Mouse (Mus musculus): ENCODE data around the gene Srsf1.

GRCm38 (mm10) chr11:88045878-88046277, 1.3 kb upstream of the Srsf1 start:
- TF ChIP-seq CTCF (conservative IDR thresholded peaks at IDR 0.05 in 1 of 2, IDR thresholded peaks at IDR 0.05 in 1 of 2; ENCODE audit: low read depth in 2 of 2, low read length in 2 of 2): no peak
- TF ChIP-seq EP300 (IDR thresholded peaks at IDR 0.05; ENCODE audit: low read length): no peak
- TF ChIP-seq NELFE (IDR thresholded peaks at IDR 0.05; ENCODE audit: low read depth, low read length): no peak
- TF ChIP-seq POLR2A (IDR thresholded peaks at IDR 0.05; ENCODE audit: low read depth, low read length): no peak
- no peak for TF ChIP-seq NRF1 (IDR thresholded peaks at IDR 0.05; ENCODE audit: low read depth, low read length)
- TF ChIP-seq E2F4 (IDR thresholded peaks at IDR 0.05; ENCODE audit: insufficient replicate concordance, low read depth, low read length): no peak
- no peak for TF ChIP-seq HCFC1 (IDR thresholded peaks at IDR 0.05; ENCODE audit: low read depth, low read length)
- no peak for TF ChIP-seq JUND (conservative IDR thresholded peaks at IDR 0.05; ENCODE audit: low read depth, low read length)
- no peak for TF ChIP-seq RAD21 (IDR thresholded peaks at IDR 0.05; ENCODE audit: low read depth, low read length)
- TF ChIP-seq ZC3H11A (IDR thresholded peaks at IDR 0.05; ENCODE audit: low read depth, low read length): no peak

Measured in CH12.LX (cell line).